Mouse (Mus musculus): ENCODE data around the gene Krt78. TPM values are rescaled to one million over a fixed set of nuclear protein-coding genes. Genes with fewer than 3 reads are reported as not detected.

The Krt78 gene
- polyA plus RNA-seq, 1 experiment from 2014 or later, result not detected

DNA sequence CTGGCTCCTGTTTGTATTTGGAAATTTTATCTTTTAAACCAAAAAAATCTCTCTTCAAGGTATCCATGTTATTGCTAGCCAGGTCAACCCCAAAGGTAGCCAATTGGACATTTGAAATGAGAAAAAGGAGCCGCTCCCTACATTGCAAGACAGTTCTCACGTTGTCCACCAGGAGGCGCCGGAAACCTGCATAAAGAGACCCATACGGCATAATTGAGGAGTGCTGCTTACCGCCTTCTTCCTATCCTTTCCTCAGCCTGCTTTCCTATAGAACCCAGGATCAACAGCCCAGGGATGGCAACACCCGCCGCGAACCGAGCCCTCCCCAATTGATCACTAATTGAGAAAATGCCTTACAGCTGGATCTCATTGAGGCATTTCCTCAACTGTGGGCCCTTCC is 34.0 kb upstream of the Krt78 start:
- no peak for ATAC-seq (ENCODE audit: insufficient number of reproducible peaks, low FRiP score)
- Histone ChIP-seq H3K4me1 (replicated peaks) (peaks cover 3% of the 10 kb centered on the region; the same call in 1 of the 2 replicates), H3K9me3 (replicated peaks) (no peaks in the 10 kb centered on the region), H3K4me2 (no peak overlapping the region), H3K9ac (peak overlapping the region; percentile 5; the same call in 1 of the 2 replicates), H3K36me3 (no peaks in the 10 kb centered on the region), H3K27ac (ENCODE audit: poor library complexity, severe bottlenecking) (no peak overlapping the region), H3K27me3 (replicated peaks) (no peaks in the 10 kb centered on the region; the same call in 1 of the 2 replicates), H3K4me3 (no peak overlapping the region)
- under 1% methylated on average over 10 of the region's 10 CpGs for WGBS

DNA sequence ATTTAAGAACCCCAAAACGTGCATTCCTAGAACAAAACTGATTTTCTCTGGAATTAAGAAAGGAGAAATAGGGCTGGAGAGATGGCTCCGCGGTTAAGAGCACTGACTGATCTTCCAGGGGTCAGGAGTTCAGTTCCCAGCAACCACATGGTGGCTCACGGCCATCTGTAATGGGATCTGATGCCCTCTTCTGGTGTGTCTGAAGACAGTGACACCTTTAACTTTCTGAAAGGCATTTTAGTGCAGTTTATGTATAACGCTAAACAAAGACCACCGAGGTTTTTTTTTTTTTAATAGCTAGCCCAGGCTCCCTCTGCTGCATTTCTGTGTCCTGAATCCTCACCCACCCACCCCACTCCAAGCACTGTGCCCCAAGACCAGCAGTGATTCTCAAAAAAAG is 30.7 kb upstream of the Krt78 start:
- Histone ChIP-seq H3K27ac (ENCODE audit: poor library complexity, severe bottlenecking) (no peak overlapping the region), H3K36me3 (no peaks in the 10 kb centered on the region), H3K27me3 (replicated peaks) (no peaks in the 10 kb centered on the region), H3K4me1 (replicated peaks) (peaks cover 3% of the 10 kb centered on the region; the same call in 1 of the 2 replicates), H3K4me3 (no peak overlapping the region), H3K9me3 (replicated peaks) (no peaks in the 10 kb centered on the region), H3K9ac (0 out of 2 replicates have a peak overlapping the region, but pooled peaks have one; percentile 13), H3K4me2 (peak overlapping the region; percentile 65)
- WGBS, result 19% methylated on average over 6 of the region's 6 CpGs
- no peak for ATAC-seq (ENCODE audit: insufficient number of reproducible peaks, low FRiP score)

DNA sequence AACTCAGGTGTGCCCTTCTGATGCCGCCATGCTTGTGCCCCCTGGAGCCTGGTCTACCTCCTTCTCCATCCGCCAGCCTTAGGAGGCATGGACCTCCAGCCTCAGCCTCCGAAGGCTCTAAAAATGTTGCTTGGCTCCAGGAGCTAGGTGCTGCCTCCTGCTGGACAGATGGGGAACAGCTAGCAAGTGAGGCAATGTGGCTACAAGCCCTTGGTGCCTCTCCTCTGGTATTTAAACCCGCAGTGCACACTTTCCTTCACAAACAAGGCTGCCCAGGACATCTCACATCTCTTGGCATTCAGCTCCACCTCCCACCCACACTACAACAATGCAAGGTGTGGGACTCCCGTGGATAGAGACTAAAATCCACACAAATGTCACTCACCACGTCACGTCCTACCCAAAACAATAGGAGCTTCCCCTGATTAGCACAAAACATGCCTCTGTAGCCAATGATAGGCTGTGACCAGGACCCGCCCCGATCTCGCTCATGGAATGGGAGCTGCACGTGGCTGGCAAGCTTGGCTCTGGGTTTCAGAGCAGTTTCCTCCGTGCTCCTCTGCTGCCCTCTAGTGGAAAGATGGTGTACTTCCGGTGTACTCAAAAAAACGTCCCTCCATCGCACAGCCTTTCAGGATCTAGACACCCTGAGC is 30.0 kb upstream of the Krt78 start:
- H3K9me3 ChIP-seq (replicated peaks), result no peaks in the 10 kb centered on the region
- peak overlapping the region; percentile 63 for H3K27ac ChIP-seq (ENCODE audit: poor library complexity, severe bottlenecking)
- no peaks in the 10 kb centered on the region for H3K36me3 ChIP-seq
- peaks cover 3% of the 10 kb centered on the region; the same call in 1 of the 2 replicates for H3K4me1 ChIP-seq (replicated peaks)
- H3K27me3 ChIP-seq (replicated peaks), result no peaks in the 10 kb centered on the region
- peak overlapping the region; percentile 49 for H3K9ac ChIP-seq
- peak; percentile 84 for ATAC-seq (ENCODE audit: insufficient number of reproducible peaks, low FRiP score)
- peak overlapping the region; percentile 26 for H3K4me3 ChIP-seq
- H3K4me2 ChIP-seq, result peak overlapping the region; percentile 65
- 2% methylated on average over 15 of the region's 15 CpGs for WGBS

DNA sequence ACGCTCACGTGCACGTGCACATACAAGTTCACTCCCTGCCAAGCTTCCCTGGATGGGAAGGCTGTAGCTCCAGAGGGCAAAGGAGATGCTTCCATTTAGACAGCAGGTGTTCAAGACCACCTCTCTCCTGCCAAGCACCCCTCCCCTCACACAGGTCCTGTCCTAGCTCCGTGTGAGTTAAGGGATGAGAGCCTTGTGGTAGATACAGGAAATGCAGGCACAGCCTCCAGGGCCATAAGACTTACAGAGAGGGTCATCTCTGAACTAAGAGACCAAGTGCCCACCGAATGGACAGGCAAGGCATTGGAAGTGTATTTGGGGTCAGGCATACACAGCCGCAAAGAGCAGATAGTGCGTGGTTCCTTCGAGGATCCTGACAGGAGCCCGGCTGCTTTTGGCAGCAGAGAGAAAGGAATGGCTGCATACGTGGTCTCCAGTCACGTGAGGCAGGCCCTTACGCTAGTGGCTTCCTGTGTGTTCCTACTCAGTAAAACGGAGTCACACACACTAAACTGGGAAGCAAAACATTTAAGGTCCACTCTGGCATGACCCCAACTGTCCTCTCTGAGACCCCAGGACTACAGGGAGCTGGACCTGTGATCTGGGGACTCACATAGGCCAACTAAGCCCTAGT is 29.3 kb upstream of the Krt78 start:
- Histone ChIP-seq H3K9me3 (replicated peaks) (no peaks in the 10 kb centered on the region), H3K4me2 (peak overlapping the region; percentile 65; the same call in 1 of the 2 replicates), H3K9ac (no peak overlapping the region; the same call in 1 of the 2 replicates), H3K36me3 (no peaks in the 10 kb centered on the region), H3K27ac (ENCODE audit: poor library complexity, severe bottlenecking) (no peak overlapping the region), H3K27me3 (replicated peaks) (no peaks in the 10 kb centered on the region), H3K4me1 (replicated peaks) (peaks cover 3% of the 10 kb centered on the region; the same call in 1 of the 2 replicates), H3K4me3 (no peak overlapping the region)
- no peak for ATAC-seq (ENCODE audit: insufficient number of reproducible peaks, low FRiP score)
- 76% methylated on average over 13 of the region's 13 CpGs for WGBS

DNA sequence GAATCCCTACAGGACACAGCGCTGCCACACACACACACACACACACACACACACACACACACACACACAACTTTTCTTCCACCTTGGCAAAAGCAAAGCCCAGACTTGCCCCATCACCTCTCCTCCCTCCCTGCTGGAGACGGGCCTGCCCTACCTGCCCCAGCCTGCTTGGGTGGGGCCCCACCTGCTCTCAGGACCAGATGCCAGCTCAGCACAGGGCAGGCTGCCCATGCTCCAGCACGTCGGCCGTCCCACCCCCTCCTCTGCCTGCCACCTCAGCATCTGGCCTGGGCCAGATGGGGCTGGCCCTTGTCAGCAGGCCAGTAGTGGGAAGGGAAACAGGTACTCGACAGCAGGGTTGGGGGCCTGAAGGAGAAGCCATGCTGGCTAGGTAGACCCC is 26.8 kb upstream of the Krt78 start:
- peaks cover 27% of the 10 kb centered on the region for H3K4me1 ChIP-seq (replicated peaks)
- H3K4me2 ChIP-seq, result no peak overlapping the region
- ATAC-seq (ENCODE audit: insufficient number of reproducible peaks, low FRiP score), result no peak
- H3K36me3 ChIP-seq, result no peaks in the 10 kb centered on the region
- H3K27ac ChIP-seq (ENCODE audit: poor library complexity, severe bottlenecking), result no peak overlapping the region
- no peaks in the 10 kb centered on the region for H3K9me3 ChIP-seq (replicated peaks)
- peaks cover 1% of the 10 kb centered on the region; the same call in 1 of the 2 replicates for H3K27me3 ChIP-seq (replicated peaks)
- no peak overlapping the region for H3K9ac ChIP-seq
- no peak overlapping the region for H3K4me3 ChIP-seq
- 61% methylated on average over 6 of the region's 6 CpGs for WGBS

DNA sequence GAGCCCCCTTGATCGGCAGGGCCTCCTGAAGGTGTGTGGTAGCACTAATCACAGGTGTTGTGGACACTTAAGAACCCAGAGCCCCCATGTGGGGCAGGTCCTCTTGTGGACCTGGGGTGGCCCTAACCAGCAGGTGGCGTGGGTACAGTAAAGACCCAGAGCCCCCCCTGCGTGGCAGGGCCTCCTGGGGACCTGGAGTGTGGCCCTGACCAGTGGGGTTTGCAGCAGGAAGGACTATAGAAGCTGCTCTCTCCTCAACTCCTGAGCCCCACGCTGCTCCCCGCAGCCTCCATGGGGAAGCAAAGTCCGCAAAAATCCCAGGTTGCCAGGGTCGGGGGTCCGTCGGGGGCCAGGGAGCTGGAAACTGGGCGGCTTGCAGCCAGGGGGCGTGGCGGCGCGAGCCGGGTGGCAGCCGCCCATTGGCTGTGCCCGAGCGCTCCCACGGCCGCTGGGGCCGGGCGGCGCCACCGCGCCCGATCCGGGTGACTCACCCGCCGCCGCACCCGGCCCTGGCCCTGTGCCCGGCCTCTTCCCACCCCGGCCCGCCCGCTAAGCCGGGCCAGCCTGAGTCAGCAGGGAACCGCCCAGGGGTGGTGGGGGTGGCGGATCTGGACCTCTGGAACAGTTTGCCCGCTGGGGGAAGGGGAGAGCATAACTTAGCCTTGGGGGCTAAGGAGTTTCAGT is 23.1 kb upstream of the Krt78 start:
- Histone ChIP-seq H3K9me3 (replicated peaks) (no peaks in the 10 kb centered on the region), H3K4me1 (replicated peaks) (peaks cover 30% of the 10 kb centered on the region)
- 3% methylated on average over 38 of the region's 39 CpGs for WGBS

DNA sequence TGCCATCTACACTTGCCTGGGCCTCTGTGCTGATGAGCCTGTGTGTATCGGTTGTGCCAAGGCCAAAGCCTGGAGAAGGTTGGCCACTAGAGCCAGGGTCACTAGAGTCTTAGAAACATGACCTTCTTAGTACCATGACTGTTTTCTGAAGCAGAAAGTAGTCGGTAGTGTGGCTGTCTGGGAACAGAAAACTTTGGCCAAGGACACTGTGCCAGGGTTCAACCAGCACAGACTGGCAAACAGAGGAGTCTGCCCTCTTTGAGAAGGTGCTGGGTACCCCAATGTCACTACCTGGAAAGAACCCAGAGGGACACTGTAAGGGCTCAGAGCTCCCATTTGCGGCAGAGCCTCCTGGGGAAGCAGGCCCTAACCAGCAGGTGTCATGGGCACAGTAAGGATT is 22.6 kb upstream of the Krt78 start:
- Histone ChIP-seq H3K4me2 (peak overlapping the region; percentile 66), H3K27ac (ENCODE audit: poor library complexity, severe bottlenecking) (peak overlapping the region; percentile 44), H3K4me1 (replicated peaks) (peaks cover 30% of the 10 kb centered on the region), H3K9ac (peak overlapping the region; percentile 53; the same call in 1 of the 2 replicates), H3K9me3 (replicated peaks) (no peaks in the 10 kb centered on the region), H3K36me3 (no peaks in the 10 kb centered on the region), H3K4me3 (no peak overlapping the region), H3K27me3 (replicated peaks) (peaks cover 13% of the 10 kb centered on the region)
- ATAC-seq (ENCODE audit: insufficient number of reproducible peaks, low FRiP score), result no peak
- 57% methylated on average over 3 of the region's 3 CpGs for WGBS

More for the DNA sequence above, 23.1 kb upstream of the Krt78 start:
- peak overlapping the region; percentile 66 for H3K4me2 ChIP-seq
- peak overlapping the region; percentile 36 for H3K4me3 ChIP-seq
- H3K36me3 ChIP-seq, result no peaks in the 10 kb centered on the region
- H3K27me3 ChIP-seq (replicated peaks), result peaks cover 10% of the 10 kb centered on the region
- peak overlapping the region; percentile 53 for H3K9ac ChIP-seq
- ATAC-seq (ENCODE audit: insufficient number of reproducible peaks, low FRiP score), result peak; percentile 95
- peak overlapping the region; percentile 52 for H3K27ac ChIP-seq (ENCODE audit: poor library complexity, severe bottlenecking)

DNA sequence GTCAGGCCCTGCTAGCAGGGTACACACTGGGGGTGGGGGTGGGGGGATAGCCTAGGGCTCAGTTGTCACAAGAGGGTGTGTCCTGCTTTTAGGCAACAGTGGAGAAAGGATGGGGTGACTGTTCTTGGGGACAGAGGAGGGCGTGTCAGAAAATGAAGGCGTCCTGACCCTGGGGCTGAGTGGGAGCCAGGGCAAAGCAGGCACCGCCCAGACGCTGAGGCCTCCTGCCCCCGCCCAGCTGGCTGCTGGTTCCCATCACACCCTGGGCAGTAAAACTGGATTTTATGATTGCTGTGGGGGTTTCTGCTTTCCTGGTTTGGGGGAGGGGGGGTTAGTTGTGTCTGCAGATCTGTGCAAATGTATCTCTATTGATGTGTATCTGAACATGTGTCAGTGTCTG is 21.9 kb upstream of the Krt78 start:
- Histone ChIP-seq H3K36me3 (no peaks in the 10 kb centered on the region), H3K4me2 (no peak overlapping the region), H3K9ac (peak overlapping the region; percentile 5; the same call in 1 of the 2 replicates), H3K27ac (ENCODE audit: poor library complexity, severe bottlenecking) (no peak overlapping the region), H3K4me1 (replicated peaks) (peaks cover 30% of the 10 kb centered on the region), H3K27me3 (replicated peaks) (peaks cover 19% of the 10 kb centered on the region), H3K4me3 (no peak overlapping the region), H3K9me3 (replicated peaks) (no peaks in the 10 kb centered on the region)
- ATAC-seq (ENCODE audit: insufficient number of reproducible peaks, low FRiP score), result no peak
- 65% methylated on average over 5 of the region's 5 CpGs for WGBS

DNA sequence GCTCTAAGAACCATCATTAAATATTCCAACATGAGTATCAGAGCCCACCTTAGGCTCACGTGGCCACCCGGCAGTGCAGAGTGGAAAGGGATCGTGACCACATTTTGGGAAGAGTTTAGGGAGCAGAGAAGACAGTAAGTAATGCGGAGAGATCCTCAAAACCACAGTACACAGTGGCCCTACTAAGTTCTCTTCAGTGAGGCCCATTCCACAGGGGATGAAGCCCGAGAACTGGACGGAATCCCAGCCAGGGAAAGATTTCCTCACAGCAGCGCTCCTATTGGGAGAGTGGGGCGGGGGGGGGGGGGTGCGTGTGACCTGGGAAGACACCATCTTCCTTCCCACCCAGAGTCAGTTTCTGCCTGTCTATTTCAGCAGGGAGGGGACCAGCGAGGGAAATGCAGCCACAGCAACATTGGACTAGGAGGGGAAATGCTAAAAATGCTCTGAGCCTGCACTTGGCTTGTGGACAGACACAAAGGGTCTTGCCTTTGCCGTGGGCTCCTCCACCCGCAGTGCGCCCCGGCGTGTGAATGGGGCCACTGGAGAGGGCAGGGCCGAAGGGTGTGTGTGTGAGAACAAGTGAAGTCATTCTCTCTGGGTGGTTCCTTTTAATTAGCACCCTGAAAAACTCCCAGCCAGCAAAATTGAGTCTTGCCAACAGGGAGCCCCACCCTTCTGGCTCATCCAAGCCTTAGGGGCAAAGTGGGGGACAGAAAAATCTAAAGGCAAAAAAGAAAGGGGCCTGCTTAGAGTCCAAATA is 20.2 kb upstream of the Krt78 start:
- Histone ChIP-seq H3K9ac (no peak overlapping the region), H3K27me3 (replicated peaks) (peaks cover 23% of the 10 kb centered on the region), H3K36me3 (no peaks in the 10 kb centered on the region), H3K9me3 (replicated peaks) (no peaks in the 10 kb centered on the region), H3K4me3 (no peak overlapping the region), H3K27ac (ENCODE audit: poor library complexity, severe bottlenecking) (no peak overlapping the region), H3K4me1 (replicated peaks) (peaks cover 30% of the 10 kb centered on the region), H3K4me2 (no peak overlapping the region)
- 60% methylated on average over 15 of the region's 16 CpGs for WGBS
- ATAC-seq (ENCODE audit: insufficient number of reproducible peaks, low FRiP score), result no peak

DNA sequence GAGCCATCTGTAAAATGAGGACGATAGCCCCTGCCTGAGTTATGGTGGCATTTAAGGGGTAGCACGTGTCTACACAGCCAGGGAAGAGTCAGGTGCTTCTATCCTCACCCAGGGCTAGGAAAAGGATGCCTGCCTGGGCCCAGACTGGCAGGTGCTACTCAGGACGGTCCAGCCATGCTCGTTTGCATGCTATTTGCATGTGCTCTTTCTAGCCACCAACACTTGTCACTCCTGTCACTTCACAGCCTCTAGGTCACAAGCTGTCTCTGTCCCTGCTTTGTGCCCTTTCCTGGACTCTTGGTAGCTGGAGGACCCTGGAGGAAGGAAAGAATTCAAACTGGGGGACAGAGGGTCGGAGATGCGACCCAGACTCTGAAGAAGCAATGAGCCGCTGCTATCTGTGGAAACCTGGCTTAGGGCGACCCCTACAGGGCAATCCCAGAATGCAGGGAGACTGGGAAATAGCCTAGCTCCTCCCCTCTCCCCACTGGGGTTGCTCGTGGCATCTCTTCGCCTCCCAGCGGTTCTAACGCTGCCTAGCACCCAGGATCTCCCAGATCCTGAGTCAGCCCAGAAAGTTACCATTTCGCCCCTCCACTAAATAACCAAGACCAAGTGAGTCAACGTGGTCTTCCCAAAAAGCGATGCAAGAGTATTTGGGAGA is 19.5 kb upstream of the Krt78 start:
- WGBS, result 11% methylated on average over 15 of the region's 15 CpGs
- ATAC-seq (ENCODE audit: insufficient number of reproducible peaks, low FRiP score), result no peak
- H3K9me3 ChIP-seq (replicated peaks), result no peaks in the 10 kb centered on the region
- H3K4me1 ChIP-seq (replicated peaks), result peaks cover 30% of the 10 kb centered on the region
- no peak overlapping the region for H3K27ac ChIP-seq (ENCODE audit: poor library complexity, severe bottlenecking)
- no peaks in the 10 kb centered on the region for H3K36me3 ChIP-seq
- H3K27me3 ChIP-seq (replicated peaks), result peaks cover 23% of the 10 kb centered on the region
- H3K4me3 ChIP-seq, result no peak overlapping the region
- H3K4me2 ChIP-seq, result no peak overlapping the region
- H3K9ac ChIP-seq, result no peak overlapping the region

All from heart, embryonic 12.5 days (tissue).